Mouse (Mus musculus): ENCODE measurements at regions not wholly inside any gene's neighbourhood (a gene's known extent, or its start where the extent isn't known, plus 50 kb on each side); places are given as distances from the start of the nearest gene placed in this dataset.

- DNase-seq (ENCODE audit: low spot score in 2 of 2) = no peak
These were observed 80.8 kb upstream of the Dnajc24 start for GRCm38 (mm10) chr2:106083801-106084800.

GRCm38 (mm10) chr2:106083001-106083400 is 79.7 kb upstream of the Dnajc24 start:
- DNase-seq (ENCODE audit: low spot score in 2 of 2) = no peak

DNA sequence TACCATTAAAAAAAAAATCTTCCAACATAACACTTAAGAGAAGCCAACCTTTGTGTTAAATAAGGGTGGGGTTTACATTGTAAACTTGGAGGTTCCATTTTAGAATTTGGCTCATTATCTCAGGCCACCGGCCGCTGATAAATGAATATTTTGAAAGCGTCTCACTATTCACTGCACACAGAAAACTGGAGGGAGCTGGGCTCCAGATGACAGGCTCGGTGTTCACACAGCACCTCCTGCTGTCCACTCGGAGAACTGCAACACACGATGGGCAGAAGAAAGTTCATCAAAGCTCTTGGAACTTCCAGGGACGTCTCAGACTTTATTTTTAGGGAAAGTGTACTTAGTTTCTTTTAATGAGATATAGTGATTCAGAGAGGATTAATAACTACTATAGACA is 78.6 kb upstream of the Dnajc24 start:
- peak in 1 of 2 experiments; percentile 17 for DNase-seq (ENCODE audit: low spot score in 2 of 2)

- DNase-seq (ENCODE audit: low spot score in 2 of 2) = no peak
These were observed 77.3 kb upstream of the Dnajc24 start for GRCm38 (mm10) chr2:106080626-106081025.

DNA sequence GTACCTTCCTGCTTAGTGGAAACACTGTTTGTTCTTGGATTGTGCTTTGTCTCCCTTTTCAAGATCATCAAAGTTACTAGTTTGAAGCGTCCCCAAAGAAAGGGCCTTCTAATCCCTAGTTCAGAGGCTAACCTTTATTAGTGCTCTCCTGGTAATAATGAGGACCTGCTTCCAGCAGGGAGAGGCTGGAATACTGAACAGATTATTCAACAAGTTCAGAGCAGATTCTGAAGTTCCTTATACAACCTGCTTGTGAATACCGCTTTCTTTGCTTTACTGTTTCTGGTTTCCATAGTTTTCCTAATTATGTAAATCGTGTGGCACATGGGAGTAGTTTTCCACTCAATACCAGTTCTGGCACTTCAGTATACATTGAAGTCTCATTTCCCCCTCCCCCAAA is 75.2 kb upstream of the Dnajc24 start:
- DNase-seq (ENCODE audit: low spot score in 2 of 2) = no peak

DNA sequence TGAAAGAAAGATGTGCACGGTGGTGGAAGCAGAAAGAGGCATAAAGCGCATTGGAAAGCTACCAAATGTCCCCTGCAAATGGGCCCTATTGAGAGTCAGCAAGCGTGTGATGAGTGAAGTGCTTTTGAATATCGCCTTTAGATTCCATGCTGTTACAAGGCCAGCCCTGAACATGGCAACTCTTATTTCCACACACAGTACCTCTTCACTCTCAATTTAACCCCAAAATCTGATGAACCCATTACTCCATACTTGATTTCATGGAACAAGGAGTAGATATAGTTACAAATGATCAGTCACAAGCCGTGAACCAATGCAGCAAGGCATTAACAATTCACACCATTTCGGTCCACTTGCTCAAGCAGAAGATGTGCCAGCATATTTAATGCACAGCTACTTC is 71.1 kb upstream of the Dnajc24 start:
- DNase-seq (ENCODE audit: low spot score in 2 of 2) = no peak

GRCm38 (mm10) chr2:106064316-106064715 is 61.0 kb upstream of the Dnajc24 start:
- DNase-seq (ENCODE audit: low spot score in 2 of 2) = no peak

Measured in spleen, postnatal 14 days (tissue).